7 mouse cellular contexts compared by ENCODE assay signal in genomic region chr3:108295379-108296219, GRCm38 (mm10). TPM values are rescaled to one million over a fixed set of nuclear protein-coding genes. Genes with fewer than 3 reads are reported as not detected.
DNase-seq lines count a peak whose midpoint lies in the region; ATAC-seq and TF ChIP-seq lines count a peak whose summit lies in the region.

No protein-coding gene starts in this region.

- TF ChIP-seq POLR2A in MEL (IDR thresholded peaks at IDR 0.05; ENCODE audit: control insufficient read depth in 1 of 2, insufficient read depth in 1 of 2, low read depth in 1 of 2, low read length in 2 of 2, poor library complexity in 1 of 2) = peak; percentile 29 to 70; a peak in 2 of 4 replicates

- no peak for TF ChIP-seq RAD21 in MEL (IDR thresholded peaks at IDR 0.05; ENCODE audit: low read depth, low read length)

- peak; percentile 7 to 40; a peak in 3 of 4 replicates for TF ChIP-seq EP300 in MEL (IDR thresholded peaks at IDR 0.05; ENCODE audit: low read depth in 1 of 2, low read length in 2 of 2)

- no peaks in the 10 kb centered on the region for H3K9me3 ChIP-seq in MEL (replicated peaks; ENCODE audit: insufficient read depth, low read length)
- no peaks in the 10 kb centered on the region for H3K9me3 ChIP-seq in forebrain, embryonic 10.5 days
- no peaks in the 10 kb centered on the region for H3K9me3 ChIP-seq in heart, embryonic 16.5 days (replicated peaks; ENCODE audit: control insufficient read depth, low read length)
- no peaks in the 10 kb centered on the region for H3K9me3 ChIP-seq in stomach, embryonic 16.5 days (replicated peaks; ENCODE audit: control insufficient read depth, low read length)

- no peaks in the 10 kb centered on the region for H3K27me3 ChIP-seq in MEL (ENCODE audit: control insufficient read depth in 1 of 2, insufficient read depth in 2 of 2, low read length in 2 of 2)
- H3K27me3 ChIP-seq in forebrain, embryonic 10.5 days (ENCODE audit: poor library complexity, severe bottlenecking) = no peaks in the 10 kb centered on the region
- no peaks in the 10 kb centered on the region for H3K27me3 ChIP-seq in heart, embryonic 16.5 days (ENCODE audit: control insufficient read depth, insufficient read depth, low read length)
- no peaks in the 10 kb centered on the region for H3K27me3 ChIP-seq in stomach, embryonic 16.5 days (ENCODE audit: control insufficient read depth, insufficient read depth, low read length)

- peaks cover 13 to 18% of the 10 kb centered on the region in 2 experiments for H3K4me1 ChIP-seq in MEL (ENCODE audit: control insufficient read depth in 1 of 2, insufficient read depth in 2 of 2, low read length in 2 of 2)
- H3K4me1 ChIP-seq in forebrain, embryonic 10.5 days = peaks cover 59% of the 10 kb centered on the region
- peaks cover 55% of the 10 kb centered on the region for H3K4me1 ChIP-seq in heart, embryonic 16.5 days (ENCODE audit: control insufficient read depth, insufficient read depth, low read length)
- peaks cover 50% of the 10 kb centered on the region for H3K4me1 ChIP-seq in stomach, embryonic 16.5 days (ENCODE audit: control insufficient read depth, insufficient read depth, low read length)

- H3K27ac ChIP-seq in MEL (ENCODE audit: control insufficient read depth, low read depth, low read length) = peak overlapping the region; percentile 92
- H3K27ac ChIP-seq in forebrain, embryonic 10.5 days = peak overlapping the region; percentile 85
- peak overlapping the region; percentile 79 for H3K27ac ChIP-seq in heart, embryonic 16.5 days (ENCODE audit: low read length)
- H3K27ac ChIP-seq in stomach, embryonic 16.5 days (ENCODE audit: low read length) = peak overlapping the region; percentile 79

- 44% methylated on average over 14 of the region's 14 CpGs for WGBS in forebrain, embryonic 10.5 days
- 28% methylated on average over 14 of the region's 14 CpGs for WGBS in heart, embryonic 16.5 days
- 40% methylated on average over 14 of the region's 14 CpGs for WGBS in stomach, embryonic 16.5 days

- H3K4me3 ChIP-seq in MEL (ENCODE audit: control insufficient read depth in 1 of 2, insufficient read depth in 1 of 2, low read depth in 2 of 2, low read length in 2 of 2) = peak overlapping the region; percentile 55 to 75
- H3K4me3 ChIP-seq in forebrain, embryonic 10.5 days = peak overlapping the region; percentile 39
- H3K4me3 ChIP-seq in heart, embryonic 16.5 days (ENCODE audit: low read length) = no peak overlapping the region; the same call in 1 of the 2 replicates
- H3K4me3 ChIP-seq in stomach, embryonic 16.5 days (replicated peaks; ENCODE audit: low read length) = 0 out of 2 replicates have a peak overlapping the region, but pooled peaks have one; percentile 5

- TF ChIP-seq CTCF in MEL (IDR thresholded peaks at IDR 0.05 in 2 of 3, conservative IDR thresholded peaks at IDR 0.05 in 1 of 3; ENCODE audit: control insufficient read depth in 1 of 3, insufficient read depth in 1 of 3, low read depth in 2 of 3, low read length in 3 of 3, poor library complexity in 1 of 3, severe bottlenecking in 1 of 3) = no peak

- H3K4me2 ChIP-seq in heart, embryonic 16.5 days (ENCODE audit: low read depth, low read length) = peak overlapping the region; percentile 60
- peak overlapping the region; percentile 39 for H3K4me2 ChIP-seq in stomach, embryonic 16.5 days (ENCODE audit: low read depth, low read length)

- H3K36me3 ChIP-seq in MEL (ENCODE audit: control insufficient read depth in 1 of 2, insufficient read depth in 2 of 2, low read length in 2 of 2) = peaks cover 0 to 20% of the 10 kb centered on the region in 2 experiments; a peak in 2 of 4 replicates
- 0 out of 2 replicates have a peak, but pooled peaks cover 4% of the 10 kb centered on the region for H3K36me3 ChIP-seq in forebrain, embryonic 10.5 days (replicated peaks)
- no peaks in the 10 kb centered on the region for H3K36me3 ChIP-seq in heart, embryonic 16.5 days (ENCODE audit: control insufficient read depth, insufficient read depth)
- no peaks in the 10 kb centered on the region for H3K36me3 ChIP-seq in stomach, embryonic 16.5 days (ENCODE audit: control insufficient read depth, insufficient read depth, low read length)

- ATAC-seq in heart, embryonic 16.5 days (replicated peaks; ENCODE audit: extremely low read depth, insufficient read depth, low FRiP score) = no peak
- no peak for ATAC-seq in stomach, embryonic 16.5 days (ENCODE audit: insufficient read depth, low FRiP score)

- DNase-seq in MEL (ENCODE audit: low read depth, low spot score) = peak; percentile 91
- DNase-seq in brain, adult 2 months (ENCODE audit: low read depth, low spot score) = peak; percentile 86
- peak; percentile 32 for DNase-seq in forebrain, embryonic 10.5 days (ENCODE audit: extremely low spot score, low spot score)
- peak; percentile 51 to 66 for DNase-seq in layer of hippocampus, postnatal 10 days (ENCODE audit: low spot score in 2 of 2)
- DNase-seq in lung, postnatal 36 days = peak; percentile 89

- peaks cover 4% of the 10 kb centered on the region for H3K79me2 ChIP-seq in MEL (ENCODE audit: control insufficient read depth, insufficient read depth, low read length, poor library complexity)

- H3K9ac ChIP-seq in MEL (ENCODE audit: control insufficient read depth, low read depth, low read length, poor library complexity, severe bottlenecking) = peak overlapping the region; percentile 64
- peak overlapping the region; percentile 56 for H3K9ac ChIP-seq in heart, embryonic 16.5 days (ENCODE audit: low read length)
- H3K9ac ChIP-seq in stomach, embryonic 16.5 days (ENCODE audit: low read length) = peak overlapping the region; percentile 0; the same call in 1 of the 2 replicates

TF ChIP-seq in MEL, 35 proteins besides CTCF, POLR2A, EP300 and RAD21 (continues in another document):
- TF ChIP-seq ZMIZ1 (IDR thresholded peaks at IDR 0.05; ENCODE audit: low read depth, low read length) = peak; percentile 58; the same call in 1 of the 2 replicates
- peak; percentile 73 for TF ChIP-seq MAX (IDR thresholded peaks at IDR 0.05; ENCODE audit: low read length)
- no peak for TF ChIP-seq GABPA (IDR thresholded peaks at IDR 0.05; ENCODE audit: low read depth, low read length)
- TF ChIP-seq HCFC1 (IDR thresholded peaks at IDR 0.05; ENCODE audit: low read depth, low read length) = no peak
- no peak for TF ChIP-seq ELF1 (IDR thresholded peaks at IDR 0.05; ENCODE audit: low read depth, low read length)
- no peak for TF ChIP-seq MEF2A (IDR thresholded peaks at IDR 0.05; ENCODE audit: extremely low read depth, insufficient replicate concordance, low read depth, low read length, poor library complexity, severe bottlenecking)
- no peak for TF ChIP-seq UBTF (IDR thresholded peaks at IDR 0.05; ENCODE audit: borderline replicate concordance, insufficient read depth, low read depth, low read length)
- no peak for TF ChIP-seq JUND (IDR thresholded peaks at IDR 0.05; ENCODE audit: low read depth, low read length)
- peak; percentile 86 for TF ChIP-seq MYC (IDR thresholded peaks at IDR 0.05; ENCODE audit: low read depth, low read length)
- TF ChIP-seq BHLHE40 (IDR thresholded peaks at IDR 0.05; ENCODE audit: borderline replicate concordance, low read depth, low read length) = no peak; the same call in 1 of the 2 replicates
- TF ChIP-seq TCF12 (IDR thresholded peaks at IDR 0.05; ENCODE audit: low read depth, low read length) = 0 out of 2 replicates have a peak, but pooled peaks have one; percentile 12
- TF ChIP-seq MAZ (IDR thresholded peaks at IDR 0.05; ENCODE audit: low read depth, low read length) = no peak
- no peak for TF ChIP-seq SMC3 (IDR thresholded peaks at IDR 0.05; ENCODE audit: low read depth, low read length)
- no peak for TF ChIP-seq KAT2A (conservative IDR thresholded peaks at IDR 0.05; ENCODE audit: low read depth, low read length)
- TF ChIP-seq MAFK (IDR thresholded peaks at IDR 0.05; ENCODE audit: borderline replicate concordance, low read depth, low read length) = no peak
- TF ChIP-seq POLR2AphosphoS5 (IDR thresholded peaks at IDR 0.05; ENCODE audit: borderline replicate concordance, low read depth, low read length) = no peak
- 0 out of 2 replicates have a peak, but pooled peaks have one; percentile 21 for TF ChIP-seq E2F4 (IDR thresholded peaks at IDR 0.05; ENCODE audit: borderline replicate concordance, low read depth, low read length)
- TF ChIP-seq ZKSCAN1 (IDR thresholded peaks at IDR 0.05; ENCODE audit: low read depth, low read length) = no peak
- no peak for TF ChIP-seq MYB (IDR thresholded peaks at IDR 0.05; ENCODE audit: low read depth, low read length)
- TF ChIP-seq ZC3H11A (IDR thresholded peaks at IDR 0.05; ENCODE audit: low read depth, low read length) = no peak
- TF ChIP-seq GATA1 (IDR thresholded peaks at IDR 0.05; ENCODE audit: low read depth, low read length) = 0 out of 2 replicates have a peak, but pooled peaks have one; percentile 10
- peak; percentile 61; the same call in 1 of the 2 replicates for TF ChIP-seq TBP (IDR thresholded peaks at IDR 0.05; ENCODE audit: low read depth, low read length)
- no peak for TF ChIP-seq CHD2 (IDR thresholded peaks at IDR 0.05; ENCODE audit: low read length)
- TF ChIP-seq CHD1 (IDR thresholded peaks at IDR 0.05; ENCODE audit: low read depth, low read length) = peak; percentile 87; the same call in 1 of the 2 replicates
- TF ChIP-seq POLR2AphosphoS2 (IDR thresholded peaks at IDR 0.05; ENCODE audit: low read length) = no peak
- no peak for TF ChIP-seq USF1 (IDR thresholded peaks at IDR 0.05; ENCODE audit: low read depth, low read length)

RNA-seq across cellular contexts. Expression of gene Sort1, which starts 11.7 kb away (rescaled TPM):
- 10.2 and 12.3 TPM in 2 replicates for total RNA-seq in MEL (2012; rRNA removed)
- polyA plus RNA-seq in MEL (2012; ENCODE audit: insufficient read depth in 1 of 2, insufficient read length in 2 of 2, low read depth in 1 of 2, low replicate concordance in 2 of 2, missing spikeins in 1 of 2) = 10 to 100 TPM; 22.7 to 28.3 TPM
- polyA plus RNA-seq in forebrain, embryonic 10.5 days (2016; fragmentation: Nextera tagmentation; extraction: Ambion mirVana) = 9.7 and 10.5 TPM in 2 replicates
- polyA plus RNA-seq in heart, embryonic 16.5 days (2015; fragmentation: Nextera tagmentation; extraction: Ambion mirVana) = 5.4 and 10.5 TPM in 2 replicates
- 100 to 1,000 TPM; 181 to 182 TPM for total RNA-seq in layer of hippocampus, postnatal 10 days (2021)
- polyA plus RNA-seq in stomach, embryonic 16.5 days (2015; fragmentation: Nextera tagmentation; extraction: Ambion mirVana) = 7.4 and 8.6 TPM in 2 replicates

RNA-seq across cellular contexts. Expression of gene Psma5, which starts 38.9 kb away (rescaled TPM):
- 353 and 414 TPM in 2 replicates for total RNA-seq in MEL (2012; rRNA removed)
- polyA plus RNA-seq in MEL (2012; ENCODE audit: insufficient read depth in 1 of 2, insufficient read length in 2 of 2, low read depth in 1 of 2, low replicate concordance in 2 of 2, missing spikeins in 1 of 2) = 100 to 1,000 TPM in 1 of 2 experiments, not detected in 1; 429 TPM
- 353 and 358 TPM in 2 replicates for polyA plus RNA-seq in forebrain, embryonic 10.5 days (2016; fragmentation: Nextera tagmentation; extraction: Ambion mirVana)
- 193 and 195 TPM in 2 replicates for polyA plus RNA-seq in heart, embryonic 16.5 days (2015; fragmentation: Nextera tagmentation; extraction: Ambion mirVana)
- 10 to 100 TPM; 84.5 to 91.8 TPM for total RNA-seq in layer of hippocampus, postnatal 10 days (2021)
- polyA plus RNA-seq in stomach, embryonic 16.5 days (2015; fragmentation: Nextera tagmentation; extraction: Ambion mirVana) = 230 TPM in 2 replicates

Comparison
In these comparisons a context has a peak if more than half of its experiments do, and no peak if none do; other contexts are left out.
1. DNase-seq: peak in every context shown above with its lines; median percentile 91 in MEL; 89 in lung, postnatal 36 days; 86 in brain, adult 2 months; 58 in layer of hippocampus, postnatal 10 days; 32 in forebrain, embryonic 10.5 days.
2. H3K9ac ChIP-seq: peak in every context shown above with its lines; median percentile 64 in MEL; 56 in heart, embryonic 16.5 days; 0 in stomach, embryonic 16.5 days.